Mouse (Mus musculus): ENCODE data around the gene Gng7.
A peak's percentile ranks its signal among the peaks of the same experiment; 100 is the strongest.
"Not testable (repeated sequence)": the region's sequence is repeated elsewhere in the genome, so short reads cannot be mapped to it uniquely, and the experiment has no call there.

The Gng7 gene

DNA sequence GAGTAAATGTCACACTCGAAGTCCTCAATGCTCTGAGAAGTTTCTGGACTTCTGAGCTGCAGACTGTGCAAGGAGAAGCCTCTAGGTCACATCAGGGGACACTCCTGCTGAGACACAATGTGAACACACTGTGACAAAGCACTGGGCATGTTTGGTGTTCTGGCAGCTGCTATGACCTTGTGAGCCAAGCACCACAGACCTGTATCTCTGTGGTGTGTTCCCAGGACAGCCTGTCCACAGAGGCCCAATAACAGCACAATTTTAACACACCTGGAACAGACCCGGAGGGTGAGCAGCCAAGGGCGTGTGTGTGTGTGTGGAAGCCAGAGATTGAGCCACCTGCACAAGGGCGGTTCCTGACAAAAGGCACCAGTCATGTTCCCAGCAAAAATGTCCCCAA lies 20.1 kb downstream of the Gng7 start:
- DNase-seq = no peak

DNA sequence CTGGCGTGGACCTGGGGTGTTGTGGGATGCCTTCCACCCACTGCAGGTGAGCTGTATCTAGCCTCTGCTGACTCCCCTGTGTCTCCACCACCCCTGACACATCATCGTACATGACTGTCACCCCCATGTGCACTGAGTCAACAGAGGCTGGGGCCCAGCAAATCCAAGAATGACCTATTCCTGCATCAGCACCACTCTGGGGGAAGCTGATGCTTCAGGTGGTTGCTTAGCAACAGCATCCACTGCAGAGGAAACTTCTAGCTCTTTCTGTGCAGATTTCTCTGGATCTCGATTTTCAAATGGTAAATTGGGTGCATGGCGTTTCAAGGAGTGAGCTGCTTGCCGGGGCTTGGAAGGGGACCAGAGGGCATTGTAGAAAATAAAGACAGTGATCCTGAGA lies 21.5 kb downstream of the Gng7 start:
- DNase-seq = no peak

DNA sequence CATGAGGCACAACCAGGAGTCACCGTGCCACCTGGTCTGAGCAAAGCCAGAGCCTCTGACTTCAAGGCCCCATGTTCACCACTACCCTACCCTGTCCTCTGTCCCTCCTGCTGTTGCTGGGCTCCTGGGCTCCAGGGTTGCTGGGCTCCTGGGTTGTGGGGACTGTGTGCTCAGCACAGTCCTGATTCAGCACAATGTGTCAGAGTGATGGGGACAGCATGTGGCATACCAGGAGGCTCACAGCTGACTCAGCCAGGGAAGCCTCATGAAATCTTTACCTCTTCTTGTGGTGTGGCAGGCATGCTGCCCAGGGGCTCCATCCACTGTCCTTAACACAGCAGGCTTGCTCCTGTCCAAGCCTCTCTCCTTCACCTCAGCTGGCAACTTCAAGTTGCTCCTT lies 22.8 kb downstream of the Gng7 start:
- DNase-seq = no peak

DNA sequence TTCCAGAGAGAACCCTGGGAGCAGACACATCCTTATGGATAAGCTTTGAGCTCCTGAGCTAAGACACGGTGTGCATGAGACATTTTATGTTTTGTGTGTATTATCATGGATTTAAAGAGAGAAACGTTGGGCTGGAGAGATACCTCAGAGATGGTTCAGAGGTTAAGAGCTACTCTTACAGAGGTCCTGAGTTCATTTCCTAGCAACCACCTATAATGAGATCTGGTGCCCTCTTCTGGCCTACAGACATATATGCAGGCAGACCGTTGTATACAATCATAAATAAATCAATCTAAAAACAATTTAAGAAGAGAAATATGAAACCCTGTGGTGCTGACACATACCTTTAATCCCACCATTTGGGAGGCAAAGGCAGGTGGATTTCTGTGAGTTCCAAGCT lies 23.7 kb downstream of the Gng7 start:
- no peak for DNase-seq

DNA sequence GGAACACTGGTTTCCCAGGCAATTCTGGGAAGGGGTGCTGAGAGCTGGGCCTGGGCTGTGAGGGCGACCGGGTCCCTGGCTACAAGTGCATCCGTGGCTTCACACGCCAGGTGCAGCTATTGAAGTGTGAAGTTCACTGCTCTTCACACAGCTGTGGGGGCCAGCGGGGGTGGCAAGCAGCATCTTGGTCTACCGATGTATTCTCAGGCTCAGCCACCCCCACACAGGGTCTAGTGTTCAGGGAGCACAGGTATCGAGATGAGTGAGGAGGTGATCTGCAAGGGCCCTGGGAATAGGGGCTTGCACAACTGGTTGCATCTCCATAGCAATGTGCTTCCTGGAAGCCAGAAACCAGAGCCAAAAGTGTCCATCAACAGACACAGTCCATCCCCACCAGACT lies 24.3 kb downstream of the Gng7 start:
- DNase-seq = no peak

DNA sequence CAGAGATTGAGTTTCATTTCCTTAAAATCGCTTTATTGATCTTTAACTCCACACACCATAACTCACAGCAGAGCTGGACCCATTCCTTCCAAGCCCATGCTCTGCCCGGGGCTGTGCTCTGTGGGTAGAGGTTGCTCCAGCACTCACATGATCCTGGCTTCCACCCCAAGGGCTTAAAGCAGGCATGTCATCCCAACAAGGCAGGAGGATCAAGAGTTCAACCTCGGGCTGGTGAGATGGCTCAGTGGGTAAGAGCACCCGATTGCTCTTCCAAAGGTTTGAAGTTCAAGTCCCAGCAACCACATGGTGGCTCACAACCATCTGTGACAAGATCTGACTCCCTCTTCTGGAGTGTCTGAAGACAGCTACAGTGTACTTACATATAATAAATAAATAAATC lies 24.9 kb downstream of the Gng7 start:
- DNase-seq = not testable (repeated sequence)

DNA sequence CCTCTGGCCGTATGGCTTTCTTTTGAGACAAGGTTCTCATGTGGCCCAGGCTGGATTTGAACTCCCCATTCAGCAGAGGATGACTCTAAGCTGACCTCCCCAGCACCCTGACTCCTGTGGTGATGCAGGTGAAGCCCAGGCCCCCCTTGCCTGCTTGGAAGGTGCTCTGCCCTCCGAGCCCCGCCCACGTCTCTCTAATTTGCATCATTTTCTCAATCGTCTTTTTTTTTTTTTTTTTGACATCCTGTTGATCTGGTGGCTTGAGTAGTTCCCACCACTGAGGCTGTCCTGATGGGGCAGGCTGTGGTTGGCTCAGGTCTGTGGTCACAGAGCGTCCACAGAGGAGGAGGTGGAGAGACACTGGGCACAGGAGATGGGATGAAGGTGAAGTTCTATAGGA lies 25.3 kb downstream of the Gng7 start:
- DNase-seq = no peak

DNA sequence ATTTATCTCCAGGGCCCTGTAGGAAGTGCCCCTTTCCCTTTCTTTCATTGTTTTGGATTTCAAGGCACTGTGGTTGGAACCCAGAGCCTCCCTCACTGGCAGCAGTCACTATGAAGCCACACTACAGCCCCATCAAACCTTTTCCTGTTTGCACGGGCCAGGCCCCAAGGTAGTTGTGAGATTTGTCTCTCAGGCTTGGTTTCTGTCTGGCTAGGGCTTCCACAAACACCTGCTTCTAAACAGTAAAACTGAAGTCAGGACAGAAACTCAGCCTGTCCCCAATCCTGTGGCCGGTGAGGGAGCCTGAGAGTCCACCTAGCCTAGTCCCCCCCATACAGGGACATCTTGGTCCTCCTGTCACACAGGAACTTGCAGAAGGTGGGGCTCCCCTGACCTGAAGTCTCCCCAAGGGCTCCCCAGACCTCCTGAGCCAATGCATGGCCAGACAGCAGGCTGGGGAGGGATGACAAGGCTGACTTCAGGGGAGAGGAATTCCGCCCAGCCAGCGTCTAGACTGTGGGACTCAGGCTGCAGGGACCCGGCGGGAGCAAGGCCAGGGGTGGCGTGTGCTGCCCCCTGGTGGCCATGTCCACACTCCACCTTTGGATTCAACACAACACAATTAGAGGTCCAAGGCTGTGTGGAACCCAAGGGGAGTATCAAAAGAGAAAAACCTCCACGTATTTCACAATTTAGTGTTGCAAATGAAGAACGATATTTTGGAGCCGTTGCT lies 26.9 kb downstream of the Gng7 start:
- peak; percentile 89 to 90 for DNase-seq

DNA sequence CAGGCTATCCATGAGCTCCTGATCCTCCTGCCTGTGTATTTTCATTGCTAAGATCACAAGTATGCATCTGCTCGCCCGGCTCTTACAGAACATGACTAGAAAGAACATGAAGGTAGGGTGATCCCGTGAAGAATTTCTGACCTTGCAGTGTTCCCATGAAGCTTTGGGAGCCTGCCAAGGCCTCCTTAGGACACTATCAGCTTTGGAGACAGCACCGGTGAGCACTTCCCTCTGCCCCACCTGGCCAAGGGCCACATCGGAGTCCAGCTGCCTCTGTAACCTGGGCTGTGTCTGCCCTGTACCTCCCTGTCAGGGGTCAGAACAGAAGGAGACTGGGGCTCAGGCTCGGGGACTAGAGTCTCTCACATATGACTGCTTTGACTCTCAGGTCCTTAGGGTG lies 28.0 kb downstream of the Gng7 start:
- DNase-seq = peak; percentile 72 to 89

DNA sequence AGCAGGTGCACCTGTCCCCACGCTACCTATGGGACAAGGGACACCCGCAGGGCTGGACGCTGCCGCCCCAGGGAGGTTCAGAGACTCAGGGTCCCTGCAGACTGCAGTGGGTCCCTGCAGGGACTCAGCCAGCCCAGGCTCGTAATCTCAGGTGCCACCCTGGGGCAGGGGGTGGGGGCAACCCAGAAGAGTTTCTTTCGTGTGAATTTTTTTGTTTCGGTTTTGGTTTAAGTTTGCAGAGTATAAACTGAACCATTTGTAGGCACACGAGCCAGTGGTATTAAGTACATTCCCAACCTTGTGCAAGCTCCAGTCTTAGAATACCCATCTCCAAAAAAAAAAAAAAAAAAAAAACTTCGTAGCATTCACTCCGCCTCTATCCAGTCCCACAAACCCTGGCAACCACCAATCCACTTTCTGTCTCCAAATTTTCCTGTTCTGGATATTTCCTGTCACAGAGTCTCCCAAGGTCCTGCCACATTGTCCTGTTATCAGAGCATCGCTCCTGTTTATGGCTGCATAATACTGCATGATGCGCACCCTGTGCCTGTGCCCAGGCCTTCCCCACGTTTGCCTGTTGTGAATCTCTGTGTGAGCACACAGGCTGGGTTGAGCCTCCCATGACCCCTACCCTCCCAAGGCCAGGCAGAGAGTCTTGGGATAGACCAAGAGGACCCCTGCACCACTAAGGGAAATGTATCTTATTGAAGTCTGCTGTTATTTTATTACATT lies 28.6 kb downstream of the Gng7 start:
- DNase-seq = no peak

DNA sequence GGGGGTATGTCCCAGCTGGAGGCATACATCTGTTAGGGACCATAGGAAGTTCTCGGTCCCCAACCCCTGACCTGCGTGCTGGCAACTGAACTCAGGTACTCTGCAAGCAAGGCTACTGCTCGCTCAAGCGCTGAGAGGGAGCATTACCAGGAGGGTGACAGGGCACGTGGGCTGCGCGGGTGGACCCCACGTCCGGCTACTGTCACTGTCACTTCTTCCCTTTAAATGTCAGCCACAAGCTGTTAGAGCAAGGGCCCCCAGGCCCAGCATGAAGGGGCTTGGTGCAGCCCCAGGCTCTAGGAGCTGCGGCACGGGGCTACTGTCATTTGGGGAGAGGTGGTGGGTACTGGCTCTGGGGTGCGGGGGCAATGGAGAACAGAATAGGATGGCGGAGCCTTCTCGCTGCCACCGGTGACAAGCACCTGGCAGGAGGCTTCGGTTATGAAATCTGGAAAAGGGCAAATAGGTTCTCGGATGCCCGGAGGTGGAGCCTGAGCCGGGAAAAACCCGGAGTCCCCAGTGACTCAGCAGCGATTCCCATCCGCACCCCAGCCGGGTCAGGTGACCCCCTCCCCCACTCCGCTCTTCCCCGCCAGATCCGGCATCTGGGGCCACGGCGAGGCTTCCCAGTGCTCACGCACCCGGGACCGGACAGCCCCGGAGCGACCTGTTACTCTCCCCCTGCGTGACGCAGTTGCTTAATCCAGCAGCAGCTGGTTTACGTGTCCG lies 29.3 kb downstream of the Gng7 start:
- DNase-seq = peak; percentile 38 to 74

DNA sequence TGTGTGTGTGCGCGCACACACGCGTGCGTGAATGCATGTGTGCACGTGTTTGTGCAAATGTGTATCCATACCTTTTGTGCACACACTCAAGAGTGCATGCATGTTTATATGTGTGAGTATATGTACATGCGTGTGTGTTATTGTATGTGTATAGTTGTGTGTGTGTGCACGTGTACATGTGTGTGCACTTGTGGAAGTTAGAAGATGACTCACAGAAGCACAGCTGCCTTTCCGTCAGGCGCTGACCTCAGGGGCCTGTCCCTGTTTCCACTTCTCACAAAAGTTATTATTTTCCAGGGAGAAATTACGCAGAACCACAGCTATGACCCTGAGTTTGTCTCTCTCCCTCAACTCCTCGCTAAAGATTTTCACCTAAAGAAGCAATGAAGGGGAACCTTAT lies 30.5 kb downstream of the Gng7 start:
- DNase-seq = no peak

DNA sequence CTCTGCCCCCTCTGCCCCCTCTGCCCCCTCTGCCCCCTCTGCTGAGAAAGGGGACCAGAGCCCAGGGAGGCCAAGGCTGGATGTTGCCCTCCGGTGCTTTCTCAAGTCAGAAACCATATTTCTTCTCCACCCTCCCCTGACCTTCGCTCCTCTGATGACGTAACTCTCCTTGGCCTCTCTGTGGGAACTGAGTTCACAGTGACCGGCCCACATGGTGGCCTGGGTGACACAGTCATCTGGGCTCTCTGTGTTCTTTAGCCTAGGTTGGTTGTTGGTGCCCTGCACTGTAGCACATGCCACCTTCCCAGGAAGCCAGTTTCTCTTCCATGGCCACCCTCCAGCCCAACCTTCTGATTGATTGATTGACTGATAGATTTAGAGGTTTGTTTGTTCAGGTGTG lies 32.4 kb downstream of the Gng7 start:
- DNase-seq = peak; percentile 48 to 75

DNA sequence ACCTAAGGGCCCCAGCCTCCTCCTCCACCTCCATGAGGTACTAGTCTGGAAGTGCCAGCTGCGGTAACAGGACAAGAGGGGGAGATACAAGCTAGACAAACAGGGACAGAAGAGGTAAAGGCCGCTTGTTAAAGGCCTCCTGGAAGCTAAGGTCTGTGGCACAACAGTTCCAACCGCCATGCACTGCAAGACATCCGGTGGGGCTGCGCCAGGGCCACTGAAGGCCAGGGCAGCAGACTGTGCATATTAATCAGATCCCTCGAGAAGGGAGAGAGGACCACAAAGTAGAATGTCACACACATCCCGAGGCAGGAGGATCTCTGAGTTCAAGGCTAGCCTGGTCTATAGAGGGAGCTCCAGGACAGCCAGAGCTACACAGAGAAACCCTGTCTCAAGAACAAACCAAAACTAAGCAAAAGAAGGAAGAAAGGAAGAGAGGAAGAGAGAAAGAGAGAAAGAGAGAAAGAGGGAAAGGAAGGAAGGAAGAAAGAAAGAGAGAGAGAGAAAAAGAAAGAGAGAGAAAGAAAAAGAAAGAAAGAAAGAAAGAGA lies 33.1 kb downstream of the Gng7 start:
- no peak for DNase-seq

DNA sequence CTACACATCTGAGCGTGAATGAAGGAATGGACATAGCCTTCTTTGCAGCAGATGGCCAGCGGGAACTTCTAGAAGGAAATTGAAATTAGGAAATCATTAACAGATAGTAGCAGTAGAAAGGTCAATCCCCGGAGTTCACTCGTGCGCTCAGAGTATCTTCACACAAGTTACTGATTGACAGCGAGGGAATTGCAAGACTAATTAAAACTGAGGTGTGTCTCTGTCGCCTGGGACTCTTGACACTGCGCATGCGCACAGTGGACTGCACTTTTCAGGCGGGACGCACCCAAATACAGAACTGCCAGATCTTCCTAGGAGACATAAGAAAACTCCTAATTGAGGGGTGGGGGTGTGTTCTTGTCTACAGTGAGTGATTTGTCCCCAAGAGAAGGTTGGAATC lies 39.3 kb downstream of the Gng7 start:
- DNase-seq = peak; percentile 77 to 89

DNA sequence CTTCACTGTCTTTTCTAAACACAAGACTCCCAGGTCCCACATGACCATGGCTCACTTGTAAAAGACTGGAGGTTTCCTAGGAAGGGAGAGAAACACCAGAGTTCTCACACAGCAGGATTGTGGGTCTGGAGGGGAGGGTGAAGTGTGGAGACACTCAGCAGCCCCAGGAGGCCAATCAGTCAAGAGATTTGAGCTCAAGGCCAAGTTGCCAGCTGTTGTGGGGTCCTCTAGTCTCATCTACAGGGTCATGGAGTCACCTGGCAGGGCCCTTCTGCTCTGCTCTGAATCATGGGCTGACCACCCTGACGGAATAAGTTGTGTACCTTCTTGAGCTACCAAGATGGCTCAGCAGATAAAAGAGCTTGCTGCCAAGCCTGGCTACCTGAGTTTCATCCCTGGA lies 41.0 kb downstream of the Gng7 start:
- peak in 1 of 2 experiments; percentile 54 for DNase-seq

DNA sequence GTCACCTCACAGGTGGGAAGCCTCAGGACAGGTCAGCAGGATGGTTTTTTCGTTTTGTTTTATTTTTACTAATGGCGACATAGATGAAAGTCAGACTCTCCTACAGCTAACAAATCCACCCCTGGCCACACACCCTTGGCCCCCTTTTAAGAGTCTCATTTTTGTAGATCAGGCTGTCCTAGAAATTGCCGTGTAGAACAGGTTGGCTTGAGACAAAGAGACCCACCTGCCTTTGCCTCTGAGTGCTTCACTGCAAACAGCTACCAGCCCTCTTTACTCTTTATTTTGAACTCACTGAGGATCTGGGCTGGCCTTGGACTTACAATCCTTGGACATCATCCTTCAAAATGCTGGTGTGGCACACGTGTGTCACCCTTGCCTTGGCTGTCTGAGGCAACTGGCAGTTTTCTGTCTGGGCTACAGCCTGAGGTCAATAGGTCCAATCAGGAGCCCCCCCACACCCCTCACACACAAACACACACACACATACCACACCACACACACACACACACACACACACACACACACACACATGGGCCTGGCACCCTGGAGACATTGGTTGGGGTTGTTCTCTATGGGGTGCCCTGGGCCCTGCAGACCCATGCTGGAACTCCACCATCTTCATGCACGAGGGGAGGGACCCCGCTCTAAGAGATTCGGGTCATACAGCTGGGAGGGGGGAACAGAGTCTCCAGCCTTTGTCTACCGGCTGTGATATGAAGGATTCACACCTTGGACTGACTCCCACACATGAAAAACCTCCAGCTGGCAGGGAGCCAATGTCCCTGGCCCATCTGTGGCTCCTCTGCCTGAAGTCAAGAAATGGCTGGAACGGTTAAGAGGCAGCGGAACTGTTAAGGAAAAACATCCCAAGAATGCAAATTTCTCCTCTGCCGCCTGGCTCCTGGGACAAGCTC lies 42.4 kb downstream of the Gng7 start:
- peak; percentile 77 for DNase-seq

DNA sequence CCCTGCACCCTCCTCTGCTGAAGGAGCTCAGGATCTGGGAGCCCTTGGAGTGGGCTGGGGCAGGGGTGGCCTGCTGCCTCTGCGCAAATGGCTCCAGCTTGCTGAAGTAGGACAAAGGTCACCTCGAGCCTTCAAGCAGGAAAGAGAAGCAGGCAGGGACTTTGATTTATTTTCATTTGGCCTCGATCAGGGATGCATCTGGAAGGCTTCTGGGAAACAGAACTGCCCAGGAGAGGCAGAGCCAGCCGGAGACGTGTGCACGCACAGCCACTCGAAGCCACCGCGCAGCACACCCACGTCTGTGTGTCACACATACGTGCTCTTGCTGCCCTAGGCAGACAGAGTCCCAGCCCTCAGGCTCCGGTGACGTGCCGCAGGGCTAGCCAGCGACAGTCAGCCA lies 43.2 kb downstream of the Gng7 start:
- DNase-seq = peak; percentile 75 to 86

DNA sequence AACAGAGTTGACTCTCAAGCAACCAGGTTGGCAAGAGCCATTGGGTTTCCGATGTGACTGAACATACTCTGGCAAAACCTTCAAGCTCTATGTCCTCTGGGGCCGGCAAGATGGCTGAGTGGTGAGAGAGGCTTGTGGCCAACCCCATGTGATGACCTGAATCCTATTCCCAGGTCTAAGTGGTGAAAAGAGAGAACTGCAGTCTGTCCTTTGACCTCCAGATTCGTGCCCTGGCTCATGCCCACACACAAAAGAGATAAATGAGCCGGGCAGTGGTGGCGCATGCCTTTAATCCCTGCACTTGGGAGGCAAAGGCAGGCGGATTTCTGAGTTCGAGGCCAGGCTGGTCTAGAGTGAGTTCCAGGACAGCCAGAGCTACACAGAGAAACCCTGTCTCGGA lies 44.6 kb downstream of the Gng7 start:
- DNase-seq = no peak

DNA sequence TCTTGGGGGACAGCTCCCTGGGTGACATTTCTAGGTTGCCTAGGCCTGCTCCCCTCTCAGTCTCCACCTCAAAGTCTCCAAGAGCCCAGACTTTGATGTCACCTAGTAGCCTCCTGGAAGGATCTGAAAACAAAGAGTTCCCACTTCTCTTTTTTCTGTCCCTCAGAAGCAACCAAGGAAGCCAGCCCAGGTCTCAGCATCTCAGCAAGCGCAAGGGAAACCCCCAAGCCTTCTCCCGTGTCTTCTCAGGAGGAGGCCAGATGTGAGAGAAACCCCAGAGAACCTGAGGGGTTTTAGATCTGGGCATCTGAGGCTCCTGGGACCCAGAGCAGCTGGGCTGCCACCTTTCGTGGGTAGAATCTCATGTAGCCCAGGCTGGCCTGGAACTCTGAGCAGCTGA lies 45.4 kb downstream of the Gng7 start:
- no peak for DNase-seq

DNA sequence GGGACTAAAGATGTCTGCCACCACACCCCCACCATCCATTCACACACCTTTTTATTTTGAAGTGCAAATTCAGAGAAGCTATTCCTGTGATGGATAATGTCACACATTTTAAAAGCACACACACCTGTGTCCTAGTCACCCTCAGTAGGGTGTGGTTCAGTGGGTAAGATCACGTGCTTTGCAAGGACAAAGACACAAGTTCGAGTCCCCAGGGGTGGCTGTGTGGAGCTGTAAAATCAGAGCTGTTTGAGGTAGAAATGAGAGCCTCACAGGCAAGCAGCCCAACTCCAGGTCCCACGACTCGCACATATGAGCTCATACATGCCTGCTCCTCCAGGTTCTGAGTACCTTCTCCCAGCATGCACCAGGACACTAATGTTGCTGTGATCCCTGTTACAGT lies 46.6 kb downstream of the Gng7 start:
- DNase-seq = no peak

DNA sequence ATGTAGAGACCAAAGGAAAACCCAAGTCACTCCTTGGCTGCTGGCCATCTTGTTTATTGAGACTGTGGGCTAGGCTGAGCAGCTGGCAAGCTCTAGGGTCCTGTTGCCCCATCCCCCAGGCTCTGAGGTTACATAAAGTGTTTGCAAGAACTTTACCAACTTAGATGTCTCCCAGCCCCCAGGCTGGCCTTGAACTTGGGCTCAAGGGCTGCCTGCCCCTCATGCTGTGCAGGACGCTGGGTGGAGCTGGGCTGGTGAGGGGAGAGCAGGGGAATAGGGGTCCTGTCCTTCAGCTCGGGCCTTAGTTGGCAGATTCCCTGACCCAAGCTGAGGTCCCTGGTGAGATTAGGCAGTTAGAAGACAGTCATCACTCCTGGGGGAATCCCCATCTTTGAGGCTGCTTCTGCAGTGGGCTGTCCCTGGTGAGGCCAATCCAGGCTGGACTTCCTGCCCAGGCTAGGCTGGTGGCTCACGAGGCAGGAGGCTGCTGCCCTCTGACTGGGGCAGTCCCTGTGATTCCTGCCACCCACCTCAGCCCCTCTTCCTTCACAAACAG lies 47.6 kb downstream of the Gng7 start:
- no peak for DNase-seq
